Mouse (Mus musculus) limb, embryonic 13.5 days (tissue): ENCODE data around the gene Cutal. TPM values are rescaled to one million over a fixed set of nuclear protein-coding genes. Genes with fewer than 3 reads are reported as not detected.

Experiments used
- ATAC-seq: fragments of 200-750 bp; cut with Nextera tagmentation; 2 replicates; pipeline ENCODE4 v1.8.0; 2017; ENCODE audit warnings: low read depth, moderate number of reproducible peaks, moderate TSS enrichment; ENCODE audit not compliant: low FRiP score
- H3K27ac ChIP-seq: fragments of 300-500 bp; sonication (generic); 2 replicates; pipeline ENCODE4 v1.5.1; 2015; ENCODE audit warnings: inconsistent platforms, mild to moderate bottlenecking, moderate library complexity
- H3K27me3 ChIP-seq: fragments of 300-500 bp; sonication (generic); 2 replicates; pipeline ENCODE4 v1.6.1; 2015; ENCODE audit warnings: mild to moderate bottlenecking, inconsistent platforms
- H3K36me3 ChIP-seq: fragments of 300-500 bp; sonication (generic); 2 replicates; pipeline ENCODE4 v1.6.1; 2015; ENCODE audit warnings: inconsistent platforms, mild to moderate bottlenecking, moderate library complexity
- H3K4me1 ChIP-seq: fragments of 300-500 bp; sonication (generic); 2 replicates; pipeline ENCODE4 v1.6.1; 2015; ENCODE audit warnings: inconsistent platforms
- H3K4me2 ChIP-seq: fragments of 300-500 bp; sonication (generic); replicated peaks from 2 replicates; pipeline ENCODE4 v1.6.1; 2015; ENCODE audit warnings: inconsistent platforms, mild to moderate bottlenecking, moderate library complexity
- H3K4me3 ChIP-seq: fragments of 300-500 bp; sonication (generic); 2 replicates; pipeline ENCODE4 v1.5.1; 2015; ENCODE audit warnings: moderate library complexity, mild to moderate bottlenecking, inconsistent platforms
- H3K9ac ChIP-seq: fragments of 300-500 bp; sonication (generic); 2 replicates; pipeline ENCODE4 v1.6.1; 2015; ENCODE audit warnings: mild to moderate bottlenecking, inconsistent platforms
- H3K9me3 ChIP-seq: fragments of 300-500 bp; sonication (generic); 2 replicates; pipeline ENCODE4 v1.6.1; 2016; ENCODE audit warnings: inconsistent platforms
- WGBS: fragments of 180-500 bp; shearing (Covaris S2); methylation state at CpG from one replicate; pipeline ENCODE4 v1.1.7; 2015; 5-methylcytosine and 5-hydroxymethylcytosine counted together
- polyA plus RNA-seq: library from polyadenylated mRNA; unstranded; fragments of >200 nt; fragmentation: Nextera tagmentation; extraction: Ambion mirVana; gene quantifications from 2 replicates; pipeline ENCODE4 v1.2.1, GENCODE M21; 2015

Gene Cutal
- polyA plus RNA-seq, 1 experiment from 2014 or later: 0.09 TPM

GRCm38 (mm10) chr2:34843211-34843939 is 30.8 kb upstream of the Cutal start:
- Histone ChIP-seq H3K9ac (no peak overlapping the region), H3K4me3 (no peak overlapping the region), H3K27ac (no peak overlapping the region), H3K4me1 (no peaks in the 10 kb centered on the region), H3K9me3 (no peaks in the 10 kb centered on the region), H3K36me3 (no peaks in the 10 kb centered on the region; the same call in 1 of the 2 replicates), H3K4me2 (no peak overlapping the region), H3K27me3 (no peaks in the 10 kb centered on the region)
- 84% methylated on average over 11 of the region's 11 CpGs for WGBS
- ATAC-seq: no peak

- Histone ChIP-seq H3K27me3 (no peaks in the 10 kb centered on the region), H3K9ac (no peak overlapping the region), H3K36me3 (peaks cover 38% of the 10 kb centered on the region), H3K4me3 (no peak overlapping the region), H3K9me3 (no peaks in the 10 kb centered on the region), H3K4me1 (no peaks in the 10 kb centered on the region), H3K27ac (no peak overlapping the region), H3K4me2 (no peak overlapping the region)
- WGBS: 94% methylated on average over 1 of the region's 1 CpGs
- no peak for ATAC-seq
Measured at GRCm38 (mm10) chr2:34847702-34848101, 26.5 kb upstream of the Cutal start.

GRCm38 (mm10) chr2:34855265-34855664 is 18.9 kb upstream of the Cutal start:
- H3K4me3 ChIP-seq: no peak overlapping the region
- H3K27me3 ChIP-seq: no peaks in the 10 kb centered on the region
- no peak overlapping the region for H3K4me2 ChIP-seq
- H3K27ac ChIP-seq: no peak overlapping the region
- no peaks in the 10 kb centered on the region for H3K9me3 ChIP-seq
- peaks cover 98% of the 10 kb centered on the region for H3K36me3 ChIP-seq
- ATAC-seq: no peak
- 86% methylated on average over 4 of the region's 4 CpGs for WGBS
- no peak overlapping the region for H3K9ac ChIP-seq
- no peaks in the 10 kb centered on the region for H3K4me1 ChIP-seq

GRCm38 (mm10) chr2:34857728-34858127 is 16.5 kb upstream of the Cutal start:
- Histone ChIP-seq H3K9me3 (no peaks in the 10 kb centered on the region), H3K4me3 (no peak overlapping the region), H3K9ac (no peak overlapping the region), H3K4me1 (no peaks in the 10 kb centered on the region), H3K36me3 (peaks cover 91% of the 10 kb centered on the region), H3K27ac (no peak overlapping the region), H3K27me3 (no peaks in the 10 kb centered on the region), H3K4me2 (no peak overlapping the region)
- no peak for ATAC-seq
- WGBS: 91% methylated on average over 8 of the region's 8 CpGs

GRCm38 (mm10) chr2:34869680-34870079 is 4.5 kb upstream of the Cutal start:
- H3K36me3 ChIP-seq: peaks cover 20% of the 10 kb centered on the region
- H3K4me1 ChIP-seq: peaks cover 38% of the 10 kb centered on the region
- no peaks in the 10 kb centered on the region for H3K9me3 ChIP-seq
- peak overlapping the region; percentile 95 for H3K9ac ChIP-seq
- H3K27me3 ChIP-seq: peaks cover 26% of the 10 kb centered on the region
- H3K4me3 ChIP-seq: peak overlapping the region; percentile 87
- H3K4me2 ChIP-seq: peak overlapping the region; percentile 80
- 40% methylated on average over 5 of the region's 5 CpGs for whole genome bisulfite sequencing
- no peak for ATAC-seq
- H3K27ac ChIP-seq: no peak overlapping the region

- Histone ChIP-seq H3K4me3 (peak overlapping the region; percentile 87), H3K36me3 (peaks cover 8% of the 10 kb centered on the region), H3K27ac (peak overlapping the region; percentile 96), H3K4me2 (peak overlapping the region; percentile 80), H3K9ac (peak overlapping the region; percentile 95), H3K27me3 (peaks cover 32% of the 10 kb centered on the region), H3K9me3 (no peaks in the 10 kb centered on the region), H3K4me1 (peaks cover 39% of the 10 kb centered on the region)
- WGBS: under 1% methylated on average over 67 of the region's 67 CpGs
- peak; percentile 98 for ATAC-seq
Measured at GRCm38 (mm10) chr2:34870520-34871474, 3.4 kb upstream of the Cutal start.

GRCm38 (mm10) chr2:34874816-34875345 is 685 bp downstream of the Cutal start, which contains the start of gene Psmd5:
Gene Psmd5, minus strand, starts transcription at chr2:34874968.
- H3K4me2 ChIP-seq: peak within 1 kb of the TSS; percentile 49
- H3K36me3 ChIP-seq: no peaks in the 10 kb centered on the region
- H3K27ac ChIP-seq: no peak within 1 kb of the TSS
- H3K9me3 ChIP-seq: no peaks in the 10 kb centered on the region
- WGBS: 9% methylated on average over 8 of the region's 8 CpGs
- H3K4me3 ChIP-seq: peak within 1 kb of the TSS; percentile 22
- H3K27me3 ChIP-seq: peaks cover 56% of the 10 kb centered on the region
- ATAC-seq: no peak
- H3K4me1 ChIP-seq: peaks cover 17% of the 10 kb centered on the region
- peak within 1 kb of the TSS; percentile 53; the same call in 1 of the 2 replicates for H3K9ac ChIP-seq

- Histone ChIP-seq H3K4me1 (no peaks in the 10 kb centered on the region), H3K4me2 (no peak overlapping the region), H3K9me3 (no peaks in the 10 kb centered on the region), H3K27ac (no peak overlapping the region), H3K4me3 (no peak overlapping the region), H3K27me3 (peaks cover 40% of the 10 kb centered on the region), H3K36me3 (no peaks in the 10 kb centered on the region), H3K9ac (no peak overlapping the region)
- 85% methylated on average over 10 of the region's 10 CpGs for WGBS
- no peak for ATAC-seq
Measured at GRCm38 (mm10) chr2:34880054-34880453, 5.9 kb downstream of the Cutal start.

- no peak for ATAC-seq
- Histone ChIP-seq H3K4me3 (no peak overlapping the region), H3K9me3 (no peaks in the 10 kb centered on the region), H3K9ac (no peak overlapping the region), H3K27ac (no peak overlapping the region), H3K27me3 (peaks cover 19% of the 10 kb centered on the region), H3K36me3 (no peaks in the 10 kb centered on the region), H3K4me2 (no peak overlapping the region), H3K4me1 (no peaks in the 10 kb centered on the region)
- WGBS: 90% methylated on average over 2 of the region's 2 CpGs
Measured at GRCm38 (mm10) chr2:34882757-34883156, 8.6 kb downstream of the Cutal start.

- no peak for ATAC-seq
- Histone ChIP-seq H3K27me3 (peaks cover 16% of the 10 kb centered on the region), H3K9me3 (no peaks in the 10 kb centered on the region), H3K4me3 (no peak overlapping the region), H3K4me1 (no peaks in the 10 kb centered on the region), H3K9ac (no peak overlapping the region), H3K4me2 (no peak overlapping the region), H3K27ac (no peak overlapping the region), H3K36me3 (no peaks in the 10 kb centered on the region)
- WGBS: 54% methylated on average over 5 of the region's 5 CpGs
Measured at GRCm38 (mm10) chr2:34883190-34883589, 9.0 kb downstream of the Cutal start.

GRCm38 (mm10) chr2:34884186-34884585 is 10.0 kb downstream of the Cutal start:
- Histone ChIP-seq H3K4me2 (no peak overlapping the region), H3K36me3 (no peaks in the 10 kb centered on the region), H3K9ac (no peak overlapping the region), H3K4me1 (no peaks in the 10 kb centered on the region), H3K9me3 (no peaks in the 10 kb centered on the region), H3K27me3 (peaks cover 16% of the 10 kb centered on the region), H3K4me3 (no peak overlapping the region), H3K27ac (no peak overlapping the region)
- no peak for ATAC-seq
- WGBS: 82% methylated on average over 2 of the region's 2 CpGs

GRCm38 (mm10) chr2:34893950-34894349 is 19.8 kb downstream of the Cutal start:
- no peak overlapping the region for H3K4me3 ChIP-seq
- 69% methylated on average over 5 of the region's 5 CpGs for WGBS
- no peaks in the 10 kb centered on the region for H3K9me3 ChIP-seq
- H3K36me3 ChIP-seq: no peaks in the 10 kb centered on the region
- H3K27ac ChIP-seq: no peak overlapping the region
- H3K4me2 ChIP-seq: no peak overlapping the region
- peaks cover 6% of the 10 kb centered on the region; the same call in 1 of the 2 replicates for H3K27me3 ChIP-seq
- no peaks in the 10 kb centered on the region for H3K4me1 ChIP-seq
- ATAC-seq: no peak
- no peak overlapping the region for H3K9ac ChIP-seq
